Mouse (Mus musculus) kidney, adult 2 months (tissue): ENCODE data around the gene Tmem19. TPM values are rescaled to one million over a fixed set of nuclear protein-coding genes. Genes with fewer than 3 reads are reported as not detected.

ENCODE experiments used
- DNase-seq: peaks from one replicate; pipeline ENCODE4 v3.0.0; 2021
- H3K27ac ChIP-seq: fragments of 200-500 bp; 2 replicates; pipeline ENCODE4 v1.5.1; 2012; ENCODE audit warnings: low read depth, low read length, control low read depth, inconsistent platforms; ENCODE audit not compliant: insufficient read depth
- H3K27me3 ChIP-seq: fragments of 200-500 bp; replicated peaks from 2 replicates; pipeline ENCODE4 v1.6.1; 2012; ENCODE audit warnings: mild to moderate bottlenecking, moderate library complexity, low read length, inconsistent platforms; ENCODE audit not compliant: control insufficient read depth, insufficient read depth
- H3K36me3 ChIP-seq: fragments of 200-500 bp; 2 replicates; pipeline ENCODE4 v1.6.1; 2012; ENCODE audit warnings: mild to moderate bottlenecking, moderate library complexity, low read length, inconsistent platforms; ENCODE audit not compliant: control insufficient read depth, insufficient read depth
- H3K4me1 ChIP-seq: fragments of 200-500 bp; 2 replicates; pipeline ENCODE4 v1.6.1; 2011; ENCODE audit warnings: low read length; ENCODE audit not compliant: control insufficient read depth, insufficient read depth
- H3K4me3 ChIP-seq: fragments of 200-500 bp; 2 replicates; pipeline ENCODE4 v1.5.1; 2011; ENCODE audit warnings: mild to moderate bottlenecking, low read depth, low read length, control low read depth; ENCODE audit not compliant: insufficient read depth
- CTCF ChIP-seq: fragments of 200-500 bp; conservative IDR thresholded peaks from 2 replicates; pipeline ENCODE4 v1.5.1; 2011; ENCODE audit warnings: low read depth, mild to moderate bottlenecking, control low read depth, low read length, moderate library complexity, mixed read lengths; ENCODE audit not compliant: insufficient read depth, insufficient read length
- POLR2A ChIP-seq: fragments of 200-500 bp; IDR thresholded peaks from one replicate; pipeline ENCODE4 v1.6.1; 2011; ENCODE audit warnings: low read depth, low read length, control low read depth
- WGBS: fragments of 180-500 bp; shearing (Covaris S2); methylation state at CpG from one replicate; pipeline ENCODE4 v1.1.7; 2018; 5-methylcytosine and 5-hydroxymethylcytosine counted together
- polyA plus RNA-seq: library from polyadenylated mRNA; depleted of rRNA; stranded (reverse); fragments of >200 nt; gene quantifications from 2 replicates; pipeline ENCODE4 v1.2.3, GENCODE M21; 2012

Gene Tmem19
- polyA plus RNA-seq, 1 experiment: 84.0 TPM

- Histone ChIP-seq H3K36me3 (no peaks in the 10 kb centered on the region; the same call in 1 of the 2 replicates), H3K27ac (peak overlapping the region; percentile 58), H3K4me3 (no peak overlapping the region), H3K27me3 (no peaks in the 10 kb centered on the region), H3K4me1 (peaks cover 17% of the 10 kb centered on the region; the same call in 1 of the 2 replicates)
- DNase-seq: peak; percentile 63
- TF ChIP-seq CTCF (no peak), POLR2A (no peak)
- WGBS: 50% methylated on average over 10 of the region's 10 CpGs
Observed at GRCm38 (mm10) chr10:115349029-115349428, 13.3 kb downstream of the Tmem19 start.

- H3K4me3 ChIP-seq: no peak overlapping the region
- no peaks in the 10 kb centered on the region; the same call in 1 of the 2 replicates for H3K36me3 ChIP-seq
- peaks cover 17% of the 10 kb centered on the region; the same call in 1 of the 2 replicates for H3K4me1 ChIP-seq
- no peak overlapping the region for H3K27ac ChIP-seq
- H3K27me3 ChIP-seq: no peaks in the 10 kb centered on the region
- DNase-seq: no peak
- WGBS: 73% methylated on average over 6 of the region's 6 CpGs
- TF ChIP-seq POLR2A (no peak), CTCF (no peak)
Observed at GRCm38 (mm10) chr10:115348131-115348530, 14.2 kb downstream of the Tmem19 start.

- TF ChIP-seq CTCF (no peak), POLR2A (no peak)
- H3K4me1 ChIP-seq: peaks cover 17% of the 10 kb centered on the region; the same call in 1 of the 2 replicates
- no peak for DNase-seq
- H3K36me3 ChIP-seq: no peaks in the 10 kb centered on the region; the same call in 1 of the 2 replicates
- H3K27ac ChIP-seq: no peak overlapping the region
- no peak overlapping the region for H3K4me3 ChIP-seq
- H3K27me3 ChIP-seq: no peaks in the 10 kb centered on the region
Observed at GRCm38 (mm10) chr10:115346444-115346843, 15.9 kb downstream of the Tmem19 start.

- no peak for DNase-seq
- H3K4me3 ChIP-seq: no peak overlapping the region
- 95% methylated on average over 4 of the region's 4 CpGs for WGBS
- no peaks in the 10 kb centered on the region for H3K4me1 ChIP-seq
- no peaks in the 10 kb centered on the region; the same call in 1 of the 2 replicates for H3K36me3 ChIP-seq
- no peaks in the 10 kb centered on the region for H3K27me3 ChIP-seq
- no peak overlapping the region for H3K27ac ChIP-seq
- TF ChIP-seq CTCF: no peak
- no peak for TF ChIP-seq POLR2A
Observed at GRCm38 (mm10) chr10:115342771-115343425, 19.4 kb downstream of the Tmem19 start.

GRCm38 (mm10) chr10:115339820-115340328, 22.4 kb downstream of the Tmem19 start:
- WGBS: 94% methylated on average over 7 of the region's 7 CpGs
- Histone ChIP-seq H3K4me1 (no peaks in the 10 kb centered on the region), H3K4me3 (no peak overlapping the region), H3K27me3 (no peaks in the 10 kb centered on the region), H3K27ac (no peak overlapping the region), H3K36me3 (no peaks in the 10 kb centered on the region; the same call in 1 of the 2 replicates)
- TF ChIP-seq POLR2A (no peak), CTCF (no peak)
- no peak for DNase-seq

- DNase-seq: no peak
- H3K4me1 ChIP-seq: no peaks in the 10 kb centered on the region
- no peaks in the 10 kb centered on the region for H3K27me3 ChIP-seq
- no peak overlapping the region for H3K4me3 ChIP-seq
- TF ChIP-seq POLR2A: no peak
- TF ChIP-seq CTCF: no peak
- no peak overlapping the region for H3K27ac ChIP-seq
- H3K36me3 ChIP-seq: no peaks in the 10 kb centered on the region; the same call in 1 of the 2 replicates
- 82% methylated on average over 4 of the region's 4 CpGs for WGBS
Observed at GRCm38 (mm10) chr10:115336901-115337300, 25.4 kb downstream of the Tmem19 start.

GRCm38 (mm10) chr10:115333528-115333927, 28.8 kb downstream of the Tmem19 start:
- no peak for TF ChIP-seq CTCF
- no peak for TF ChIP-seq POLR2A
- no peak for DNase-seq
- H3K4me1 ChIP-seq: no peaks in the 10 kb centered on the region
- H3K27ac ChIP-seq: no peak overlapping the region
- H3K36me3 ChIP-seq: no peaks in the 10 kb centered on the region
- H3K4me3 ChIP-seq: no peak overlapping the region
- WGBS: 78% methylated on average over 9 of the region's 9 CpGs
- no peaks in the 10 kb centered on the region for H3K27me3 ChIP-seq
